Mouse (Mus musculus) stomach, embryonic 15.5 days (tissue): Measurements from ENCODE around the gene Olfr1367. TPM values are rescaled to one million over a fixed set of nuclear protein-coding genes. Genes with fewer than 3 reads are reported as not detected.
A peak's percentile ranks its signal among the peaks of the same experiment; 100 is the strongest.
"Not testable (repeated sequence)": the region's sequence is repeated elsewhere in the genome, so short reads cannot be mapped to it uniquely, and the experiment has no call there.

ENCODE experiments used
- ATAC-seq: fragments of 200-750 bp; cut with Nextera tagmentation; 2 replicates; pipeline ENCODE4 v1.8.0; 2017; ENCODE audit warnings: low read depth, moderate number of reproducible peaks, moderate TSS enrichment; ENCODE audit not compliant: insufficient read depth, low FRiP score
- H3K27ac ChIP-seq: fragments of 300-500 bp; sonication (generic); 2 replicates; pipeline ENCODE4 v1.5.1; 2015; ENCODE audit warnings: mild to moderate bottlenecking, inconsistent platforms
- H3K27me3 ChIP-seq: fragments of 300-500 bp; sonication (generic); replicated peaks from 2 replicates; pipeline ENCODE4 v1.6.1; 2015; ENCODE audit warnings: inconsistent platforms
- H3K36me3 ChIP-seq: fragments of 300-500 bp; sonication (generic); 2 replicates; pipeline ENCODE4 v1.6.1; 2015; ENCODE audit warnings: inconsistent platforms
- H3K4me1 ChIP-seq: fragments of 300-500 bp; sonication (generic); 2 replicates; pipeline ENCODE4 v1.6.1; 2015; ENCODE audit warnings: inconsistent platforms
- H3K4me2 ChIP-seq: fragments of 300-500 bp; sonication (generic); 2 replicates; pipeline ENCODE4 v1.6.1; 2015; ENCODE audit warnings: mild to moderate bottlenecking, inconsistent platforms
- H3K4me3 ChIP-seq: fragments of 300-500 bp; sonication (generic); replicated peaks from 2 replicates; pipeline ENCODE4 v1.5.1; 2015; ENCODE audit warnings: inconsistent platforms
- H3K9ac ChIP-seq: fragments of 300-500 bp; sonication (generic); 2 replicates; pipeline ENCODE4 v1.6.1; 2015; ENCODE audit warnings: inconsistent platforms
- H3K9me3 ChIP-seq: fragments of 300-500 bp; sonication (generic); 2 replicates; pipeline ENCODE4 v1.6.1; 2016; ENCODE audit warnings: inconsistent platforms
- WGBS: fragments of 180-500 bp; shearing (Covaris S2); methylation state at CpG from one replicate; pipeline ENCODE4 v1.1.7; 2015; 5-methylcytosine and 5-hydroxymethylcytosine counted together
- polyA plus RNA-seq: library from polyadenylated mRNA; unstranded; fragments of >200 nt; fragmentation: Nextera tagmentation; extraction: Ambion mirVana; gene quantifications from 2 replicates; pipeline ENCODE4 v1.2.1, GENCODE M21; 2015

The Olfr1367 gene
- polyA plus RNA-seq, 1 experiment from 2014 or later: not detected

DNA sequence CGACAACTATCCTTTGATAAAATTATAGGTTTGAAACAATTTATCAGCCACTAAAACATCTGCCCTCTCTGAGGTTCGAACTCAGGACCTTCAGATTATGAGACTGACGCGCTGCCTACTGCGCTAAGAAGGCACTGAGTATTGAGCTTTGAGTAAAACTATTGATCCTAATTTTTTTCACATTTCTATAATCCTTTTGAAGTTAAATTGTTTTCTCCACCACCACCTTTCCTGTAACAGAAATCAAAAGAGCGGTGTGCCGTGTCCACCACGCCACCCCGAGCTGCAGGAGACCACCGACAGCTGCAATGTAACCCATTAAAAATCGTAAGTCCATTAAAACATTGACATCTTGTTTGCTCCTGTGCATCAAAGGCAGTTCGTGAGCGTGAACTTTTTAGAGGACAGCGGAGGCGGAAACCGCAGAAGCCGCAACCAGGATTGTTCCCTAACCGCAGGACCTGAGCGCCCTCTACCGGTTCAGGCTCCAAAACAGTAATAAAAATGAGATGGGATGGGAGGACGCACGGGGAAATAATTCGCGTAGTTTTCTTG lies 20.0 kb upstream of the Olfr1367 start:
- H3K9me3 ChIP-seq: no peaks in the 10 kb centered on the region
- no peak overlapping the region for H3K27ac ChIP-seq
- H3K36me3 ChIP-seq: no peaks in the 10 kb centered on the region
- no peak overlapping the region for H3K9ac ChIP-seq
- peak overlapping the region; percentile 65 for H3K4me2 ChIP-seq
- under 1% methylated on average over 24 of the region's 24 CpGs for WGBS
- peak; percentile 31; the same call in 1 of the 2 replicates for ATAC-seq
- H3K4me3 ChIP-seq: peak overlapping the region; percentile 40
- no peaks in the 10 kb centered on the region for H3K27me3 ChIP-seq
- H3K4me1 ChIP-seq: peaks cover 3% of the 10 kb centered on the region; the same call in 1 of the 2 replicates

DNA sequence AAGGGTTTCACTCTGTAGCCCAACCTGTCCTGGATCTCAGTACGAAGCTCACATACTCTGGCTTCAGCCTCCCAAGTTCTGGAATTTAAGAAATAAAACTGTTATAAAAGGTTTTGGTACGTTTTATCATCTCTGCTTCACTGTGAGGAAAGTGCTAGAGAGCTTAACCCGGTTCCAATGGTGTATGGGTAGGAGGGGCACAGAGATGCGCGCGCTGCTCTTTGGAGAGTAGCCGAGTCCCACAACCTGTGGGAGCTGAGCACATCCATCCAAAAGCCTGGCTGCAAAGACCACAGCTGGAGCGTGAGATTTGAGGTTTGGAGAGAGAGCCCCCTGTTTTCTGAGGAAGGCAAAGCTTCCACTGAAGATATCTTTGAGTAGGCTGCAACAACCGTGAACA lies 19.3 kb upstream of the Olfr1367 start:
- Histone ChIP-seq H3K27me3 (no peaks in the 10 kb centered on the region), H3K4me2 (peak overlapping the region; percentile 65), H3K4me1 (peaks cover 3% of the 10 kb centered on the region; the same call in 1 of the 2 replicates), H3K27ac (no peak overlapping the region), H3K36me3 (no peaks in the 10 kb centered on the region), H3K9ac (no peak overlapping the region), H3K4me3 (peak overlapping the region; percentile 40), H3K9me3 (no peaks in the 10 kb centered on the region)
- peak; percentile 43; the same call in 1 of the 2 replicates for ATAC-seq
- 1% methylated on average over 9 of the region's 9 CpGs for WGBS

DNA sequence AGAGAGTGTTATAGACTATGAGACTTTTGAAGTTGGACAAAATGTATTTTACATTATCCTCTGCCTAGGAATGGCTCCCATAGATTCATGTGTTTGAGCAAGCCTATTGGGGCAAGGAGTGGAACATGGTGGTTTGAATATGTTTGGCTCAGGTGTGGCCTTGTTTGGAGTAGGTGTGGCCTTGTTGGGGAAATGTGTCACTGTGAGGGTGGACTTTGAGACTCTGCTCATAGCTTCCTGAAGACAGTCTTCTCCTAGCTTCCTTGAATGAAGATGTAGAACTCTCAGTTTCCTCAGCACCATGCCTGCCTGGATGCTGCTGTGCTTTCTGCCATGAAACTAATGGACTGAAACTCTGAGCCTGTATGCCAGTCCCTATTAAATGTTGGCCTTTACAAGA lies 3.9 kb downstream of the Olfr1367 start:
- Histone ChIP-seq H3K27ac (no peak overlapping the region), H3K4me3 (no peak overlapping the region), H3K4me1 (no peaks in the 10 kb centered on the region), H3K9ac (no peak overlapping the region), H3K27me3 (no peaks in the 10 kb centered on the region), H3K36me3 (no peaks in the 10 kb centered on the region), H3K9me3 (no peaks in the 10 kb centered on the region), H3K4me2 (no peak overlapping the region)
- ATAC-seq: no peak

DNA sequence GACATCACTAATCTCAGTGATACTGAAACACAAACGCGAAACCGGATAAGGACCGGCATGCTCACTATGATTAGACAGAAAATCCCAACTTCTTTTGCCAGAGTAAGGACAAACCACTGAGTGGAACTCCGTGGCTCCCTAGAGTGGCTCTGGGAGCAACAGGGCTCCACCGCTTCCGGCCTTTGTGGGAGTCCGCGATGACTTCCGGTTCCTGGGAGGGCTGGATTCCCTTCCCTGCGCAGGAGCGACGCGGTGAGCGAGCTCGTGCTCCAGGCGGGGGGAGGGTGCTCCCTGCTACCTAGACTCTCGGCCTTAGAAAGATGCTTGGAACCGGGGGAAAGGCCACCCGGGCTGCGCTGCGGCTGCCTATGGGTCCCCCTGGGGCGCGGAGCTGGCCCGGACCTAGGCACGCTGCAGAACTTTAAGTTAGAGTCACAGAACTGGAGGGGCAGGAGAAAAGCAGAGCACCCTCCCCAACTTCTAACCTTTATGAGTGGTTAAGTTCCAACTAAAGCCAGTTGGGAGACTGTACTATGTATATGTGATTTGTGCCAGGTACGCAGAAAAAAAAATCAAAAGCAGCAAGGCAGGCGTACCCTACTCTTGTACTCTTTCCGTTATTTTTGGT lies 16.0 kb downstream of the Olfr1367 start, which contains the start of gene Zscan12:
Gene Zscan12 (plus strand): TSS at position 200 of the 628 bp plus-strand sequence.
- Histone ChIP-seq H3K4me2 (peak within 1 kb of the TSS; percentile 57), H3K27ac (peak within 1 kb of the TSS; percentile 67), H3K9me3 (no peaks in the 10 kb centered on the region), H3K27me3 (no peaks in the 10 kb centered on the region), H3K4me1 (peaks cover 12% of the 10 kb centered on the region), H3K9ac (peak within 1 kb of the TSS; percentile 75), H3K36me3 (no peaks in the 10 kb centered on the region), H3K4me3 (peak within 1 kb of the TSS; percentile 67)
- WGBS: under 1% methylated on average over 28 of the region's 29 CpGs
- ATAC-seq: peak; percentile 99

DNA sequence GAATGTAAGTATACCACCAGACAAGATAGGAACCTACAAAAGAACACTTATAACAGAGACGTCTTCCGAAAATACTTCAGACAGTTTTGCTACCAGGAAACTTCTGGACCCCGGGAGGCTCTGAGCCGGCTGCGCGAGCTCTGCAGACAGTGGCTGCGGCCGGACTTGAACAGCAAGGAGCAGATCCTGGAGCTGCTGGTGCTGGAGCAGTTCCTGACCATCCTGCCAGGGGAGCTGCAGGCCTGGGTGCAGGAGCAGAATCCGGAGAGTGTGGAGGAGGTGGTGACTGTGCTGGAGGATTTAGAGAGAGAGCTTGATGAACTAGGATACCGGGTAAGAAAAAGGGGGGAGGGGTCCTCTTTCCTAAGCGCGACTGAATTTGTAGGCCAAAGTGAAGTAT lies 17.0 kb downstream of the Olfr1367 start:
- ATAC-seq: no peak
- 72% methylated on average over 12 of the region's 12 CpGs for WGBS
- no peaks in the 10 kb centered on the region for H3K27me3 ChIP-seq
- H3K4me3 ChIP-seq: peak overlapping the region; percentile 67
- no peak overlapping the region for H3K27ac ChIP-seq
- peak overlapping the region; percentile 57 for H3K4me2 ChIP-seq
- H3K4me1 ChIP-seq: peaks cover 12% of the 10 kb centered on the region
- no peak overlapping the region for H3K9ac ChIP-seq
- H3K9me3 ChIP-seq: no peaks in the 10 kb centered on the region
- H3K36me3 ChIP-seq: peaks cover 4% of the 10 kb centered on the region

DNA sequence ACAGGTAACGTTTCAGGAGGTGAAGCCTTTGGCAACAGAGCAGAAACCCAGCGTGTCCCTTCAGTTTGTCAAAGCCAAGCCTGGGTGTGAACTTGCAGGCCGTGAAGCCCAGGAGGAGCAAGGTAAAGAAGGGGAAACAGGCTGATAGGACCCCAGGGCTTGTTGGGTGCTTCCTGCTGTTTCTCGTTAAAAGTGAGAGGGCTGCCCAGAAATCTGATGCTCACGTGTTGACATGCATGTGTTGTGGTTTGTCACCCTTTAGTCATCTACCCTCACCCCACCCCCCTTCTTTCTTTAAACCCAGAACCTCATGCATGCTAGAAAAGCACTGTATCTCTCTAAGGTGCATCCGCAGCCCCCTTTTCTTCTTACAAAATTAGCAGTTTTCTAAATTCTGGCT lies 19.9 kb downstream of the Olfr1367 start:
- WGBS: 71% methylated on average over 6 of the region's 6 CpGs
- H3K36me3 ChIP-seq: peaks cover 13% of the 10 kb centered on the region
- H3K4me1 ChIP-seq: peaks cover 12% of the 10 kb centered on the region
- H3K27ac ChIP-seq: no peak overlapping the region
- no peaks in the 10 kb centered on the region for H3K27me3 ChIP-seq
- ATAC-seq: no peak
- H3K4me3 ChIP-seq: no peak overlapping the region
- no peak overlapping the region for H3K9ac ChIP-seq
- H3K9me3 ChIP-seq: no peaks in the 10 kb centered on the region
- H3K4me2 ChIP-seq: no peak overlapping the region

DNA sequence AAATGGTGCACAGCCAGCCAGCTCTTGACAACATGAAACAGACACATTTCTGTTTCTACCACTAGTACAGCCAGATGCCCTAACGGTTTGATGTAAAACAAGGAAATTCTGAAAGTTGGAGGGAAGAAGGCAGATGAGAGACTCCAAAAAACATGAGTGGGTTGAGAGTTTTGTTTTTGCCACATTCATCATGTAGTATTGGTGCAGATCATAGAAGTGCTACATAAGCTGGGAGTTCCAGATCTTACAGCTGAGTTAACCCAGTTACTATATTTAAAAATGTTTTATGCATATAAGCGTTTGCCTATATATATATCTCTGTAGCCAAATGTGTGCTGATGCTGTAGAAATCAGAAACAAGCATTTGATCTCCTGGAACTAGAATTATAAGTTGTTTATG lies 26.0 kb downstream of the Olfr1367 start:
- no peak for ATAC-seq
- no peaks in the 10 kb centered on the region for H3K4me1 ChIP-seq
- WGBS: 84% methylated on average over 2 of the region's 2 CpGs
- no peak overlapping the region for H3K4me2 ChIP-seq
- H3K27me3 ChIP-seq: no peaks in the 10 kb centered on the region
- no peak overlapping the region for H3K9ac ChIP-seq
- no peak overlapping the region for H3K27ac ChIP-seq
- H3K36me3 ChIP-seq: peaks cover 13% of the 10 kb centered on the region
- no peak overlapping the region for H3K4me3 ChIP-seq
- no peaks in the 10 kb centered on the region for H3K9me3 ChIP-seq

DNA sequence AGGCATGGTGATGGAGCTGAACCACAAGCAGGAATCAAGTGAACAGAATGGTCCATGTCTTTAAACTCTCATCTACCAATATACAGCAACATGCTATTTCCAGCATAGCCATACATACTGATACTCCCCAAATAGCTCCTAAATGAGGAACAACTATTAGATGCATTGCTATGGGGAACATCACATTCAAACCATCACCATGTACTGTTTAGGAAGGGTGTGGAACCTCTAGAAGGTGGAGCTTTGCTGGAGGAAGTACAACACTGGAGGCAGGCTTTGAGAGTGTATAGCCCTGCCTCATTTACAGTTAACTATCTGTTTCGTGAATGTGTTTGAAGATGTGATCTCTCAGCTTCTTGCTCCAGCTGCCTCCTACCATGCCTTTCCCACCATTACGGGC lies 31.1 kb downstream of the Olfr1367 start:
- Histone ChIP-seq H3K9ac (no peak overlapping the region), H3K27ac (no peak overlapping the region), H3K36me3 (no peaks in the 10 kb centered on the region), H3K4me2 (no peak overlapping the region), H3K4me1 (no peaks in the 10 kb centered on the region), H3K27me3 (no peaks in the 10 kb centered on the region), H3K4me3 (no peak overlapping the region), H3K9me3 (no peaks in the 10 kb centered on the region)
- ATAC-seq: no peak
- 81% methylated on average over 2 of the region's 2 CpGs for WGBS

DNA sequence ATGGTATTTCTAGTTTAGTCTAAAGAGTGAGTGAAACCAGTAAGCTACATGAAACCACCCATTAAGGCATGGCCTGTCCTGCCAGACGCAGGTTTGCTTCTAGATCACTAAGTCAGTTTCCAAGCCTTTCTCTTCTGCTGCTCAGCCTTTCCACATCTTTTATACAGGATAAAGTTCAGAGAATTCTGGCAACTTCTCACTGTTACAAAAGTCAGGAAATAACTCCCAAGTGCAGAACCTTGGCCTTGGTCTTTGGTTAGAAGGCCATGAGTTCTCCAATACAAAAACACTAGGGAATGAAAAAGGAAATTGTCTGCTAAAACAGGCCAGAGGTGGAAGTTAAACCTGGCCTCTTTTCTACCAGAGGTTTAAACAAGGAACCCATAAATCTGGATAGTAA lies 48.5 kb downstream of the Olfr1367 start:
- ATAC-seq: no peak
- Histone ChIP-seq H3K27me3 (no peaks in the 10 kb centered on the region), H3K4me3 (no peak overlapping the region), H3K9me3 (no peaks in the 10 kb centered on the region), H3K36me3 (peaks cover 50% of the 10 kb centered on the region), H3K9ac (no peak overlapping the region), H3K4me1 (no peaks in the 10 kb centered on the region), H3K4me2 (no peak overlapping the region), H3K27ac (no peak overlapping the region)
- WGBS: 90% methylated on average over 1 of the region's 1 CpGs

DNA sequence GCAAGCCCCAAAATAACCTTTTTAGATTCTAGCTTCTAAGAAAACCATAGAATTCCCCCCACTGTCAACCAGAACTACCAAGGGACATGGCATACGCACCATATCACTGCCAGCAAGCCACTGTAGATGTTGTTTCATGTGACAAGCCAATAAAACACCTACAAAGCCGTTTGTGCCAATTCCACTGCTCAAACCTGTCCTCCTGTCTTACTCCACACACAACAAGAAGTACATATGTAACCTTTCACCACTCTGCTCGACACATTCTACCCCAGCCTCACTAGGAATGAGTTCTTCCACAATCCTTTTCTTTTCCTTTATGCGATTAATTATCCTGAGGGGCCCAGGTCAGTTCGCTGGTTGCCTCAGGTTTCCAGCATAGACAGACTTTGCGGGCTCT lies 48.9 kb downstream of the Olfr1367 start:
- Histone ChIP-seq H3K4me3 (no peak overlapping the region), H3K9ac (no peak overlapping the region), H3K4me2 (no peak overlapping the region), H3K9me3 (no peaks in the 10 kb centered on the region), H3K27me3 (no peaks in the 10 kb centered on the region), H3K27ac (no peak overlapping the region), H3K4me1 (no peaks in the 10 kb centered on the region), H3K36me3 (peaks cover 46% of the 10 kb centered on the region)
- ATAC-seq: no peak
- 94% methylated on average over 6 of the region's 6 CpGs for WGBS

DNA sequence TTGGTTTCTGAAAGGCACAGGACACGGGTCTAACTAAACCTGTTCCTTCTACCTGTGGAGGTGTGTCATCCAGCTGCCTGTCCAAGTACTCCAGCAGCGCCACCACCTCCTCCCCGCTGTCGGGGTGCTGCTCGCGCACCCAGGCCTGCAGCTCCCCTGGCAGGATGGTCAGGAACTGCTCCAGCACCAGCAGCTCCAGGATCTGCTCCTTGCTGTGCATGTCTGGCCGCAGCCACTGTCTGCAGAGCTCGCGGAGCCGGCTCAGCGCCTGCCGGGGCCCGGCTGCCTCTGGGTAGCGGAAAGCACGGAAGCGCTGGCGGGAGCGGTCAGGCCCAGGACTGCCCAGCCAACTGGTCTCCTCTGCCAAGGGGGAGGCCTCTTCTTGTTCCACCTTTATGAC lies 49.3 kb downstream of the Olfr1367 start:
- H3K9ac ChIP-seq, H3K4me1 ChIP-seq, H3K9me3 ChIP-seq, H3K4me2 ChIP-seq, H3K4me3 ChIP-seq, H3K27me3 ChIP-seq, H3K27ac ChIP-seq, ATAC-seq: not testable (repeated sequence)
- WGBS: 94% methylated on average over 18 of the region's 18 CpGs
- peaks cover 41% of the 10 kb centered on the region for H3K36me3 ChIP-seq

DNA sequence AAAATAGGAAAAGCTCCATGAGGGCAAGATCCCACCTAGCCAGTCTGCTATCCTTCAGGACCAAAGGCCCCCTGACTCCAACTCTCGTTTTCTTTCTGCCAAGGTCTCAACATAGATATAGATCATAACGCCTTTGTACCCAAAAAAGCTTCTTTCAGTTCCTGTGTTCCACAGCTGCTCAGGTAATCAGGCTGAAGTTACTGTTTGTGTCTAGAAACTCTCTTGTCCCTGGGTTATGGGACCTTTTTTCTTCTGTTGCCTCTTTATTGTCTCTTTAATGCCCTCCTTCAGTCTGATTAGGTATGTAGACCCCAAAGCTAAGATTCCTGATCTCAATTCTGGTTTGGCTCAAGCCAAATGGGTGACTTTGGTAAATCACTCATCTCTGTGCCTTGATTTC lies 50.8 kb downstream of the Olfr1367 start:
- no peak for ATAC-seq

More for the DNA sequence above, 50.8 kb downstream of the Olfr1367 start:
- Histone ChIP-seq H3K36me3 (peaks cover 29% of the 10 kb centered on the region), H3K27ac (no peak overlapping the region), H3K9ac (no peak overlapping the region), H3K4me2 (no peak overlapping the region), H3K4me1 (peaks cover 8% of the 10 kb centered on the region; the same call in 1 of the 2 replicates), H3K9me3 (no peaks in the 10 kb centered on the region), H3K4me3 (no peak overlapping the region), H3K27me3 (no peaks in the 10 kb centered on the region)
- 90% methylated on average over 2 of the region's 2 CpGs for WGBS
